Mouse (Mus musculus): Measurements from ENCODE around the gene Kmo.

The Kmo gene

DNA sequence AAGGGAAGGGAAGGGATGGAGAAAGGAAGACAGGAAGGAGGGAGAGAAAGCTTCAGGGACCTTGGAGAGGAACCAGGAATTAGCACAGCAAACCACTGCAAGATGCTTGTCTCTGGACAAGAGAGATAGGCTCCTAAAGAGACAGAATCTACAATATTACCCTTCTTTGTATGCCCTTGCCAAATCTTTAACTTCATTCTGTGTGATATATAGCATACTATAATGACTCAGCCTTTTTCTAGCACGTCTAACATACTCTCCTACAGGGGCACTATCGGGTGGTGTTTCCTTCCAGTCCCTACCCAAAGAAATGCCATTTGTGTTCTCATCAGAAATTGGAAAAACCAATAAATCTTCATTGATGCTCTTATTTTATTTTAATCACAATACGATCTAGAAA lies 10.9 kb downstream of the Kmo start:
- intact Hi-C loops (cut with DNase I), result loop anchor here (10.0 kb wide), 1 partner anchor 234 kb away; no protein-coding TSS in a partner anchor

DNA sequence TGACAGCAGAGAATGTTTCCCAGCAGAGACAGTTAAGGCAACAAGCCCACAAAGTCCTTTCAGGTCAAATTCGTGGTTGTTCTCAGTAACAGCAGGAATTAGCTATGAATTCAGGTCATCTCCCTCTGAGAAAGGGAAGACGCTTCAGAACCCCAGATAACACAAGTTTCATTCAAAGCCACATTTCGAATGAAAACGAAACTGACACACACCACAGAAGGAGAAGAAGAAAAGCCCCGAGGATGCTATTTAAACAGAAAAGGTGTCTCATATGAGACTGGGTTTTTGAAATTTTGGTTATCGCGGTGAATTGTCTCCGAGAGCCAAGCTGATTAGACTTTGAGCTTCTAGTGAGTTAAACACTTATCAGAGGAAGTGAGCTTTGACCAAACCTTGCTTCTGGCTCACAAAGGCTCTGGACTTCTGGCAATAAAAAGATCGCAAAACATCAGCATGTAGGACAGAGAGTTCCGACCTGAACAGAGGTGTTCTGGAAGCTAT lies 11.6 kb downstream of the Kmo start:
- intact Hi-C loops (cut with DNase I), result loop anchor here (10.0 kb wide), 1 partner anchor 233 kb away; no protein-coding TSS in a partner anchor

DNA sequence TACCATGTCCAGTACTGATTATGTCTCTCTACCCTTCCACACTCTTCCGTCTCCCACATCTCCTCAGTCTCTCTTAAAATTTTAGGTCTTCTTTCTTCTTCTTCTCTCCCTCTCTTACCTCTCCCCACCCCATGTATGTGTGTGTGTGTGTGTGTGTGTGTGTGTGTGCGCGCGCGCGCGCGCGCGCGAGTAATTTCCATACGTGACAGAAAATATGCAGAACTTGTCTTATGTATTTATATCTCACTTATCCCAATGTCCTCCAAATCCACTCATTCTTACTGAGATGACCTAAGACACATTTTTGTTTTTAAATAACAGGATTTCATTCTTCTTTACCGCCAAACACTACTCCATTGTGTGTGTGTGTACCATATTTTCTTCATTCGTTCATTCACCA lies 12.3 kb downstream of the Kmo start:
- intact Hi-C loops (cut with DNase I), result loop anchor here (10.0 kb wide), 1 partner anchor 232 kb away; no protein-coding TSS in a partner anchor

DNA sequence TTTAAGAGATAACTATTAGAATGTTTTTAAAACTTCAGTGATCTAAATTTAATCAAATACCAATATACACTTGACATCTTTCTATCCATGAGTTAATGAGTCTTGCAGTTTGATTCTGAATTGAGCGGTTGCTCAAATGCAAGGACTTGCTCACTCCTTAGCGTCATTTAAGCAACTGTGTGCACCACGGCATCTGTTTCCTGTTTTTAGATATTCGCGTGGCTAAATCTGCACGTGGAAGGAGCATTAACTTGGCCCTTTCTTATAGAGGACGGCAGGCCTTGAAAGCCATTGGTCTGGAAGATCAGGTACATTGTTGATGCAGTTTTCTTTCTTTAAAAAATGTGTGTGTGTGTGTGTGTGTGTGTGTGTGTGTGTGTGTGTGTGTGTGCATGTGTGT lies 17.5 kb downstream of the Kmo start:
- intact Hi-C loops (cut with DNase I), result loop anchor here (10.0 kb wide), 1 partner anchor 227 kb away; no protein-coding TSS in a partner anchor

DNA sequence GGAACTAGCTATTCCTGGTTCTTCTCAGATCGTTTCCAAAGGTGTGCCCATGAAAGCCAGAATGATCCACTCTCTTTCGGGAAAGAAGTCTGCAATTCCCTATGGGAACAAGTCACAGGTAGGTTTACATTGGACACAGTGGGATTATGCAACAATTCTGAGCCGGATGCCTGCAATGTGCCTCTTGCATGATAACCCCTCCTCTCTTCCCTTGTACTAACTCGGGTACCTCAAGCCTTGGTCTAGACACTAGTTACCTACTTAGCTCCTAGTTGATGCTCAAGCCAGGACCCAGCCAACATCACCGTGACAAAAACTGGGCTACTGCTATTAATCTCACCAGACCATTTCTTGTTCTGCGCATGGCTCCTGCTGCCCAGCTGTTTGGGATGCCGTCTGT lies 18.9 kb downstream of the Kmo start:
- intact Hi-C loops (cut with DNase I), result loop anchor here (10.0 kb wide), 1 partner anchor 226 kb away; no protein-coding TSS in a partner anchor

DNA sequence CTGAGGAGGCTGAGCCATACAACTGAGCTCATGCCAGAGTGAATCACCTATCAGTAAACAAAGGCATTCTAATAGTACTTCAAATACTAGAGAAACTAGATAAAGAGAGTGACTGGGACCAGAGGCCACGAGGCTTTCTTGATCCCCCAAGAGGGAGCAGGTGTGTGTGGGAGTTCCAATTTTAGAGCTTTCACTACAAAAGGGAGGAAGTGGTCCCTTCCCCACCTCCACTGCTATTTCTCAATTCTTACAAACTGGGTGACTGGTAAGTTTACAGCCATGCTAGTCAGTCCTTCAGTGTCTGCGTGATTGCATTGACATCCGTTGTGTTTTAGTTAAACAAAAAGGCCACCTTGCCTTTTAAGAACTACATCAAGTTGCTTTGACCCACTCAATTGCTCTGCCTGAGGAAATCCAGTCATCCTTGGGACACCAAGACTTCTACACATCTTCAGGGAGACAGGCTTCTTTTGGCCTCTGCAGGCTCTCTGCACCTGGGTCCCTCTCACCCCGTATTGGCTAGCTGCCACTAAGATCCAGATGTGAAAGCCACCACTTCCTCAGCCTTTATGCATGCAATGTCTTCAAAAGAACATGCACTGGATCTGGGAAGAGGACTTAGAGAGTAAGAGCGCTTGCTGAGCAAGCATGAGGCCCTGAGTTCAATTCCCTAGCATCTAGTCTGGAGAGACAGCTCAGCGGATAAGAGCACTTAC lies 20.4 kb downstream of the Kmo start:
- intact Hi-C loops (cut with DNase I), result no loop called here

DNA sequence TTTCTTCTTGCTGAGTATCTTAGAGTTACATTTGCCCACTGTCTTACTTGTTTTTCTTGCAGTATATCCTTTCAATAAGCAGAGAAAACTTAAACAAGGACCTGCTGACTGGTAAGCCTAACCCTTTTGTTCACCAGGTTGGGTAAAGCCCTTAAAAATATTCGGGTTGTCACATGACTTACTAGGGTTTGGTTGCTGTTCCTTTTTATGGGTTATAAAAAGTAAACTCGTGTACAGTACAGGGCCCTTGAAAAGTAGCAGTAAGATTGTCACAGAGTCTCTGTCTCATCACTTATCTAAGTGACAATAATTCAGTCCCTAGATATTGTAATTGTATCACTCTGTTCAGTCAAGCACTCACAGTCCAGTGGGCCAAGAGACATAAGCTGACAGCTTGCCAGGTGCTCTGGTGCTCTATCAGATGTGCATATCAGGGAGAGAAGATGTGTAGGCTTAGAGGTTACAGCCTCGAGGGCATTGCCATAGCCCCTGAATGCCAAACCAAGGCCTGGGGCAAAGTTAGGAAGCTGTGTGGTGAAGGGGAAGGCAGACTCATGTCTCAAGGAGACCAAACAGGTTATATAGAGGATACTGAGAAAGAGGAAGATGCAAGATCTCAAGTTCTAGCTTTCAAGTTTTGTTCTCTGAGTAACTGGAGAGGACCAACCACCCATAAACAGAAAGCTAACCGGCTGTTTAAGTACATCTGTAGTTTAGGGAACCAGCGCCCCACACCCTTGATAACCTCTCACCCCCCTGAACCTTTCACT lies 23.5 kb downstream of the Kmo start:
- intact Hi-C loops (cut with DNase I), result no loop called here

DNA sequence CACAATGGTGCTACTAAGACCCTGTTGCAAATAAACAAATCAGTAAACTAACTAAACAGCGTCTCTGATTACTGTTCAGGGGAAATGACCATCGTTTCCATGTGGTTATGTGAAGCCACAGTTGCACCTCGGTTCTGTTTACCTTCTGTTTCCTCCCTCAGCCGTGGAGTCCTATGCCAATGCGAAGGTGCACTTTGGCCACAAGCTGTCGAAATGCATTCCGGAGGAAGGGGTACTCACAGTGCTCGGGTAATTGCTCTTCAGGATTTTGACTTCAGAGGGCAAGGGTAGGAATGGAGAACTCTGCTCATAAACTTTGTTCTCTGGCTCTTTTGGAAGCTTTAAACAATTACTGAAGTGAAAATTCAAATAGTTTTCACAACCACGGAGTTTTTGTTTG lies 26.8 kb downstream of the Kmo start:
- intact Hi-C loops (cut with DNase I), result no loop called here

DNA sequence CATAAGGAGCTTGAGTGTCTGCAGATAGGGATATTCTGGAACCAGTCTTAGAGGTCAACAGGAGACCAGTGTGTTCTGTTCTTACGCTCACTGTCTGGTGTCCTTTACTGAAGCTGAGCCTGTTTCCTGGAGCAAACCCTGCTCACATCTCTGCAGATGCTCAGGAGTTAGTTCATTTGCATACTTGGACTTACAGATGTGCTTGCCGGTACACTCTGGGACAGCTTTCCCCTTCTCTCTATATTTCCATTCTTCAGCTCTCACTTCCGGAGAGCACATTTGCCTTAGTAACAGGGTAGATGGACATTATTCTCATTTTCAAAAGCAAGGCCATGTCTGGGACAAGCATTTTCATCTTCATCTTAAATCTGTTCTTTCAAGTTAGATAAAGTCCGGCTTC lies 28.4 kb downstream of the Kmo start:
- intact Hi-C loops (cut with DNase I), result no loop called here

DNA sequence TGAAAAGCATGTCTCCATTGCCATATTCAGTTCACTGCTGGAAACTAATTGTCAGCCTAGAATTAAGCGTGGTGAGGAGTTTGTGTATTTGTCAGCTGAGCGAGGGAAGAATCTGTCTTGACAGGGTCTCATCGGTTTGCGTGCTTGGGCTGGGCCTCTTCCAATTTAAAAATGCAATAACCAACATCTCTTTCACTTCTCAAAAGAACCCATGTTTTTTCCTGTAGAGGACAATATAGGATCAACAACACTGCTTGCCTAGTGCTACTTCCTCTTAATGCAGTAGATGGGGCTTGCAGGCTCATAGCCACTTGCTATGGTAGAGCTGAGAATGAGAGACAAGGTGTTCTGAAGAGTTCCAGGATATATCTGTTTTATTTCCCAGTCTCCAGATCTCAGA lies 39.7 kb downstream of the Kmo start:
- intact Hi-C loops (cut with DNase I), result no loop called here

DNA sequence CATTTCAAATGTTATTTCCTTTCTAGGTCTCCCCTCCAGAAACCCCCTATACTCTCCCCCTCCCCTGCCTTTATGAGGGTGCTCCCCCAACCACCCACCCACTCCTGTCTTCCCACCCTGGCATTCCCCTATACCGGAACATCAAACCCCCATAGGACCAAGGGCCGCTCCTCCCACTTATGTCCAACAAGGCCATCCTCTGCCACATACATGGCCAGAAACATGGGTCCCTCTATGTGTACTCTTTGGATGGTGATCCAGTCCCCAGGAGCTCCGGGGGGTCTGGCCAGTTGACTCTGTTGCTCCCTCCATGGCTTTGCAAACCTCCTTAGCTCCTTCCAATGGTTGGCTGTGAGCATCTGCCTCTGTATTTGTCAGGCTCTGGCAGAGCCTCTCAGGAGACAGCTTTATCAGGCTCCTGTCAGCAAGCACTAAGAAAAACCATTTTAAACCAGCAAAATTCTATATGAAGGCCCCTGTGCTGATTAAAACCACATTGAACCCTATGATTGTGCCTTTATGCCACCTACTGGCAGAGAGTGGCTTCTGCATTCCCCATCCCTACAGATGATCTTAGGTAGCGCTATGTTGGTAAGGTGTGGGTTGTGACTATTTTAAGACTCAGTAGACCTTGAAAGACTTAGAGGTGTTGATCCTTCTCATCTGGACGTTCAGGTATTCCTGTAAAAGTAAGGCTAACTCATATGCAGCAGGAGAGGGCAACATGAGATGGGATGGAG lies 48.7 kb downstream of the Kmo start:
- intact Hi-C loops (cut with DNase I), result no loop called here

DNA sequence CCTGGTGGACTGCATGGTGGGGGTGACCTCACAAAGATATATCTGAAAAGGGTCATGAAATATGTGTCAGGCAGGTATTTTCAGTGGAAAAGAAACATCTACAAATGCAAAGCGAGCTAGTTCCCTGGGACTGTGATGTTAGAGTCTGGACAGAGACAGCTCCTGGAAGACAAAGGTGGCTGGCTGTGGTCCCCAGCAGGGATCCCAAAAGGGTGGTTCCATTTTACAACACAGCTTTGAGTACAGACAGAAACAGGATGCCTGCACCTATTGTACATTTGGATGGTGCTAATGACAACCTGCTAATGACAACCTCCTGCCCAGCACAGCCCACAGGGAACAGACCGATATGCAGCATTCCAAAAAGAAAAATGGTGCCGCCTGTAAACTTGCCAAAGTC lies 49.3 kb downstream of the Kmo start:
- intact Hi-C loops (cut with DNase I), result no loop called here

DNA sequence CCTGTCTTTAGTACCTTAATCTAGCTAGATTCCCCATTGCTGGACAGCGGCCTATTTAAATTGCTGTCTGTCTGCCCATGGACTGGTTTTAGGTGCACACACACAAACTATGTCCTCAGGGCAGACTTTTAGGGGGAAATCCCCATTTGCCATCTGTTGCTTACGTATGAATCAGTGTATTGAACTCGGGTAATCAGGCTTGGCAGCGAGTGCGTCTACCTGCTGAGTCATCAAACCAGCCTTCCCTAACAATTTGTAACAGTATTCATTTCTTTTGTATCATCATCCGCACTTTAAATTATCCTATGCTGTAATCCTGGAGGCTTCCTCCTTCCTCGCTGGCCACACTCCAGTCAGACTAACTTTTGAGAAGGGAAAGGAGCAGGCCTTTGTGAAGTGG lies 49.9 kb downstream of the Kmo start:
- intact Hi-C loops (cut with DNase I), result loop anchor here (2.0 to 5.0 kb wide), 2 partner anchors 197 to 253 kb away; no protein-coding TSS in a partner anchor

DNA sequence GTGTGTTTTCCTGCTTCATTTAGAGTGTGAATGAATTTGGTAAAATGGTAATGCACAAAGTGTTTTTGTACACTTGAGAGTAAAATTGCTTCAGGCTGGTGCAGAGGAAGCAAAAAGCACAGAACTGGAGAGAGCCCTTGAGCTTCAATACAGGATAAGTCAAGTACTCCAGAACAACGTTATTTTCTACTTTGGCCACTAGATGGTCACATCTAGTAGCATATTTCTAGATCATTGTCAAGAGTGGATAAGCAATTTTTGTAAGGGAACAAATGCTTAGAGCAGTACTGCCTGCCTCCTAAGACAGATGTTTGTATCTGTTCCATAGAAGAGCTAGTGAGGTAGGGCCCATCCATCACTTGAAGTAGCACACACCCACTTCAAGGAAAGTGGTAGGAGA lies 51.4 kb downstream of the Kmo start:
- intact Hi-C loops (cut with DNase I), result loop anchor here (2.0 to 5.0 kb wide), 2 partner anchors 196 to 251 kb away; no protein-coding TSS in a partner anchor

DNA sequence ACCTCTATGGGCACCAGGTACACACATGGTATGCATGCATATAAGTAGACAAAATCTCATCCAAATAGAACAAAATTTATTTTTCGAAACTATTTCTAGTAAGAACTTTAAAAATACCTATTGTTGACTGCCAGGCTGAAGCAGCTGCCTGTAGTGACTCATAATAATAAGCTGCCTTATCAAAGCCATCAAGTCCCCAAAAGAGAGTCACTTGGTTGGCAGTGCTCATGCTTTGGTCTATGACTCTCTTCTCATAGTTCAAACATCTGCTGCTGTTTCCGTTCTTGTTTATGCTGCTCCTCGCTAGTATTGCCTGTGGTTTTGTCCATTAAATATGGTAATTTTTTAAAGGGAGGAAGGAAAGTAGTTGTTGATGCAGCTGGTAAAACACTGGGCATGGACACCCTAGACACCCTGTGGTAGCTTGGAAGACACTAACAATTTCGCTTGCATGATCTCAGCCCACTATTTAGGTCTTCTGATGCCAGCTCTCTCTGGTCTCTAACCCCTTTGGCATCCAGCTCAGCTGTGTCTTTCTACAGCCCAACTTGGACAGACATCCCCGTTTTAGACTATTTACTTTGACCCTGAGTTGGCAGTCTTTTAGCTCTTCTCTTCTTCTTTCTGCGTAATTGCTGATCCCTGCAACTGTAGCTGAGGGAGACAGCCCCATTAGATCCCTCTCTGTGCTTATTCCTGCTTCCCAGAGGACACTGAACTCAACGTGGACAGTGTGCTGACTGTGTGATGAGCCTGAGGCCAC lies 53.6 kb downstream of the Kmo start:
- intact Hi-C loops (cut with DNase I), result loop anchor here (5.0 kb wide), 1 partner anchor 194 kb away; no protein-coding TSS in a partner anchor

DNA sequence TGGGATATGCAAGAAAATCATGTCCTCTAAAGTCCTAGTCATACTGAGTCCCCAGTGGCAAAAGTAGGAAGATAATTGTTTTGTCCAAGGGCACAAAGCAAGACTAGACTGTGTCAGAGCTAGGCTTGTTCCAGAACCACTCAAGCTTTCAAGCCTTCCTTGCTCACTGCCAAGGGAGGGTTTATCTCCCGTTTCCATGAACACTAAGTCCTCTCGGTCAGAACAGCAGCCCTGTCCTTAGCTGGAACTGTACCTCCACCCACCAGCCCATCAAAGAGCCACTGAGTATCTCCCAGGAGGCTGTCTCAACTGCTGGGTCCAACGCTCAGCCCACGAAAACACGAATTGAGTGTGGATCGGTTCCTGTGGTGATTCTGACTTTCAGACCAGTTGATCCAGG lies 54.9 kb downstream of the Kmo start:
- intact Hi-C loops (cut with DNase I), result no loop called here

DNA sequence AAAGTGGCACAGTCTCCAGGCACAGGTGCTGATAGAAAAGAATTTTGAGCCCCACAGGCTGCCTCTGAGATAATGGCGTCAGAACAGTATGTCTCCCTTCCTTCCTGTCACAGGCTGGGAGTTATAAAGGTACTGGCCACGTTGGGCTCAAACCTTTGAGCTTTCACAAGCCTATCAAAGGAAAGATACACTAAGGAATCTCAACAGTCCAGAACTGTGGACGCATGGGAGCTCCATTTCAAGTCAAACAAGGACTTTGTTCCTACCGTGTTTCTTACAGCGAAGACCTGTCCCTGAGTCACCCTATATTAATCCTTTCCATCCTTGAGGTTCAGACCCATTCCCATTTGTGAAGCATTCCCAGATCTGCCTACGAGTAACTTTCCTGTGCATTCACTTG lies 57.3 kb downstream of the Kmo start:
- intact Hi-C loops (cut with DNase I), result no loop called here

DNA sequence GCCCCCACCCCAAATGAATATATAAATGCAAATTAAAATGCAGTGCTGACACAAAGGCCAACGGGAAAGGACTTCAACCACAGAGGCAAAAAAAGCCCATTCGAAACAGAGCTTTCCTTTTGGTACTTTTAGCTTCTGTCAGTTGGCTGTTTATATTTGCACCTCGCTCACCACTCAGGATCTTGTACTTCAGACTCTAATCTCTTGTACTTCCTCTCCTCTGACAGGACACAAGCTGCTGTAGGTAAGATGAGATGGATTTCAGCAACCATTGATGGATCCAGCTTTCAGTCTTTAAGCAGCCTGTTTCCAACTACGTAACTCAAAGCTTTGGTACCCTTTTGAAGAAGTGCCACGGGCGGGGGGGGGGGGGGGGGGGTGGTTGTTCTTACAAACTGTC lies 60.8 kb downstream of the Kmo start:
- intact Hi-C loops (cut with DNase I), result no loop called here

DNA sequence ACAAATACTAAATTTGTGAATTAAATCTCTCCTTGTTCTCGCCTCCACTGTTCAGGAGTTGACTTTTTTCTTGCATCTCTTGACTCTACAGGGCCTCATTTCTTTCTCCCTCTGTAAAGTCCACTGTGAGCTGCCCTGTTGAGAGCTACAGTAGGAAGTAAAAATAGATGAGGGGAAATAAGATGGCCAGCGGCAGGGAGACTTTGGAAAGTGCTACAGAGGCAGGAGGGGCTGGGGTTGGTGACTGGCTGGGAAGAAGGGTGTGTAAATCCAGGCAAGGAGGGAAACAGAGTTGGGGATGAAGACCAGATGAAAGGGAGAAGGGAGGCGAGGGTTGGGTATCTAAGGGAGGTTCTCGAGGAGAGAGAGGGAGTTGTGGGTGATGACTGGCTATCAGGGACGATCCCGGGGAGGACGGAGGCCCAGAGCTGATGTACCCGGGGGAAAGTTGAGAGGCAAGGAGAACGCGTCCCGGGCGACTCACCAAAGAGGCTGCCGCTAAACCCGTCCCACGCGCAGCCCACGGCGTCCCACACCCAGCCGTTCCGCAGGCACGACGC lies 71.6 kb downstream of the Kmo start:
- intact Hi-C loops (cut with DNase I), result loop anchor here (2.0 to 5.0 kb wide), 2 partner anchors 65 to 176 kb away; no protein-coding TSS in a partner anchor

All from adrenal gland (tissue).